Mouse (Mus musculus) skeletal muscle tissue, postnatal 0 days (tissue): ENCODE measurements around the gene Fuk. TPM values are rescaled to one million over a fixed set of nuclear protein-coding genes. Genes with fewer than 3 reads are reported as not detected.

Source experiments
- polyA plus RNA-seq: library from polyadenylated mRNA; unstranded; fragments of >200 nt; fragmentation: Nextera tagmentation; extraction: Ambion mirVana; gene quantifications from 2 replicates; pipeline ENCODE4 v1.2.1, GENCODE M21; 2015

Gene Fuk
- polyA plus RNA-seq: 2.4 and 2.9 TPM in 2 replicates

GRCm38 (mm10) chr8:110901839-110902578 lies at the start of gene Fuk:
Fuk (minus strand) TSS chr8:110902488.

DNA sequence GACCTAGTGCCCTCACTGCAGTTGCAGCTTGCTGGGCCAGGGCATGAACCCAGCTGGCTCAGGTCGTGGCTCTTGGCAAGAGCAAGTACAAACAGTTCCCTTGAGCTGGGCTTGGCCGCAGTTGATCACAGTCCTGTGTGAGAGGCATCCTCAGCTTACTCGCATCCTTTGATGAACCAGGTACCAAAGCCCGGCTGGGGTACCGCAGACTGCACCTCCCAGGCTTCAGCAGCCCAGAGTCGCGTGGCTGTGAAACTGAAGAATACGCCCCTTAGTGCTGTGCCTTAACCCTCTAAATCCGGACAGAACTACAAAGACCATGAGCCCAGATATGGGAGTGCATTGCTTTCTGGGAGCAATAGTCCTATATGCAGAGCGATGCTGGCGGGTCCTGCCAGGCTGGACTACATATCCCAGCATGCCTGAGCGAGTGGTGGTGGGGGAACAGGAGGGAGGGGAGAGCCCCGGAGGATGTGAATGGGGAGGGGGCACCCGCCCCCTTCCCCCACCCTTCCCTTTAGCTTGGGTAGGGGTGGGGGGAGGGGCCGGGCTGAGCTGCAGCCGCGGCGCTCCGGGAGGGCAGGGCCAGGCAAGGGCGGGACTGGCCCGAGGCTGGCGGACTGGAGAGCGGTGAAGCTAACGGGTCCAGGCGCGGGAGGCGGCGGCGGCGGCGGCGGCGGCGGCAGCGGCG lies 17.2 kb upstream of the Fuk start, which contains the start of gene St3gal2:
St3gal2 (plus strand) TSS at position 582 of the 691 bp plus-strand sequence.

GRCm38 (mm10) chr8:110846405-110847170 lies 55.7 kb downstream of the Fuk start, which contains the start of the genes Cog4 and Sf3b3:
Cog4 (plus strand) TSS chr8:110846600.
Sf3b3 (minus strand) TSS chr8:110846787.

Other genes with a start within 250 kb of the Fuk start
- 10.5 and 12.4 TPM in 2 replicates for gene Mtss1l, start 181.0 kb downstream of the Fuk start, polyA plus RNA-seq
- 3.8 and 5.1 TPM in 2 replicates for gene Il34, start 96.6 kb downstream of the Fuk start, polyA plus RNA-seq
- 79.1 and 81.3 TPM in 2 replicates for gene Cog4, start 55.9 kb downstream of the Fuk start, polyA plus RNA-seq
- 35.8 and 37.2 TPM in 2 replicates for gene Sf3b3, start 55.7 kb downstream of the Fuk start, polyA plus RNA-seq
- gene St3gal2, start 17.4 kb upstream of the Fuk start, polyA plus RNA-seq: 20.8 and 20.9 TPM in 2 replicates
- gene Ddx19a, start 95.3 kb upstream of the Fuk start, polyA plus RNA-seq: 7.8 and 8.4 TPM in 2 replicates
- gene Ddx19b, start 129.3 kb upstream of the Fuk start, polyA plus RNA-seq: 3.0 and 3.2 TPM in 2 replicates
- gene Aars, start 130.7 kb upstream of the Fuk start, polyA plus RNA-seq: 21.8 and 25.0 TPM in 2 replicates
- 1.9 TPM in 1 of 2 replicates, not detected in the other for gene Exosc6, start 153.9 kb upstream of the Fuk start, polyA plus RNA-seq
- 0.45 and 1.7 TPM in 2 replicates for gene Clec18a, start 189.9 kb upstream of the Fuk start, polyA plus RNA-seq
- gene Pdpr, start 192.1 kb upstream of the Fuk start, polyA plus RNA-seq: 11.8 and 14.0 TPM in 2 replicates